Mouse (Mus musculus): ENCODE results near the gene Unc93b1. TPM values are rescaled to one million over a fixed set of nuclear protein-coding genes. Genes with fewer than 3 reads are reported as not detected.
"Not testable (repeated sequence)": the region's sequence is repeated elsewhere in the genome, so short reads cannot be mapped to it uniquely, and the experiment has no call there.

The Unc93b1 gene
- polyA plus RNA-seq, 1 experiment from 2014 or later, result 6.9 TPM

DNA sequence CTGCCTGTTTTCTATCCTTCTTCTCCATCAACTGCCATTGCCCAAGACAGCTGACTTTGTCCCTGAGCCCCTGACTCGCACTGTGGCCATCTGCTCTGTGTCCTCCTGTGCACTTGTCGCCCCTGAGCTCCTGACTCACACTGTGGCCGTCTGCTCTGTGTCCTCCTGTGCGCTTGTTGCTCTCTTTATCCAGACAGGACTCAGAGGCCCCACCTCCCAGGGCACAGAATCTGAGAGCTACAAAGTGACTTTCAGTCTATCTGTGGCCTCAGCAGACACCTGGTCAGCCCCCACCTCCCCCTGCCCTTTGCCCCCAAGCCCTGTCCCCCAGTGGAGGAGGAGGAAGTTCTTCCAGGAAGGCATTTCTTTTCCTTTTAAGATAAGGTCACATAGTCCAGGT is 20.8 kb downstream of the Unc93b1 start:
- H3K36me3 ChIP-seq, result no peaks in the 10 kb centered on the region
- H3K9me3 ChIP-seq, result no peaks in the 10 kb centered on the region
- no peak for ATAC-seq (replicated peaks)
- 65% methylated on average over 4 of the region's 4 CpGs for WGBS
- no peak overlapping the region for H3K9ac ChIP-seq (replicated peaks)
- H3K27me3 ChIP-seq, result no peaks in the 10 kb centered on the region
- H3K4me1 ChIP-seq, result no peaks in the 10 kb centered on the region; the same call in 1 of the 2 replicates
- H3K4me2 ChIP-seq (replicated peaks), result no peak overlapping the region
- no peak overlapping the region for H3K27ac ChIP-seq (replicated peaks)
- no peak overlapping the region for H3K4me3 ChIP-seq

DNA sequence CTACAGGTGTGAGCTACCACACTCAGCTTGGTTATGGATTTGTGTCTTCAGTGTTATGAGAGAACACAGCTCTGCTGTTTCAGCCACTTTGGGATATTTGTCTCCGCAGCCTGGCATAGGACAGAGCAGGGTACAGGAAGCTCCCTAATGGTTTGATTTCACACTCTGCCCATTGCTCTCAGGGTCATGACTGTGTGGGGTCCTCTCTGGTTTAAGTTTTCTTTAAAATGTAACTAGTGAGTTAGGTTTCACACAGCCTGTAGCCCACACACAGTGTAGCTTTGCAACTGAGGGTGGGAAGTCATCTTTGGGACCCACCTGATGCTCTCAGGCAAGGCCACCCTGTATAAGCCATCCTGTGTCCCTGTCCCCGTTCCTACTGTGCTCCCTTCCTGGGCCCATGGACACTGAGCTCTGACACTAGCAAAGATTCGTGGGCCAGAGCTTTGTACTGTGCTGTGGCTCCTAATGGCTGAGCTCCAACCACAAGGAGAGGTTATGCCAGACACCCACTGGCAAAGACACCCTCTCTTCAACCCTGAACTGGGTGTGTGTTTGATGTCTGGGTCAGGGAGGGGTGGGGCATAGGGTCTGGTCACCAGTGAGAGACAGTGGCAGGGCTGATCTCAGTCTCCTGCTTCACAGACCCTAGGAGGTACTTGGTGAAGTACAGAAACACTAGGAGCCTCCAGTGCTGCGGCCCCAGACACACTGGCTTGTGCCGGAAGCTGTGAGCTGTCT is 22.5 kb downstream of the Unc93b1 start:
- 78% methylated on average over 5 of the region's 5 CpGs for WGBS
- not testable (repeated sequence) for ATAC-seq (replicated peaks)

DNA sequence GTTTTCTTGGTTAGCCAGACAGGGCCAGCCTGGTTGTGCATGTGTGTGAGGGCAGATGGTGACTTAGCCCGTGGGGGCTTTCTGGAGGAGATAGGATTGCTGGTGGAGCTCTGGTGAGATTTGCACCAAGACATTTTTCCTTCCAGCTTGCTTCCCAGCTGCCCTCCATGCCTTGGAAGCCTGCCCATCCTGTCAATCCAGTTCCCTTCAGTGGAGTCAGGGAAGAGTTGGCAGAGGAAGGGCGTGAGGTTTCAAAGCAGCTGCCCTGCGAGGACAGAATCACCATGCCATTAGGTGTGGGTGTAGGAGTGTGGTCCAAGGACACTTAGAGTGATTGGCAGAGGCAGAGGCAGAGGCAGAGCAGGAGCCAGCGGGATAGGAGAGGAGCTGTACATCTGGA is 23.5 kb downstream of the Unc93b1 start, which contains the start of gene Aldh3b3:
TSS of gene Aldh3b3 (plus strand) at position 176 of the 400 bp plus-strand sequence.
- H3K4me3 ChIP-seq, result no peak within 1 kb of the TSS
- no peak within 1 kb of the TSS for H3K27ac ChIP-seq (replicated peaks)
- ATAC-seq (replicated peaks), result no peak
- H3K36me3 ChIP-seq, result no peaks in the 10 kb centered on the region
- no peaks in the 10 kb centered on the region for H3K9me3 ChIP-seq
- H3K4me2 ChIP-seq (replicated peaks), result no peak within 1 kb of the TSS
- no peaks in the 10 kb centered on the region for H3K27me3 ChIP-seq
- no peak within 1 kb of the TSS for H3K9ac ChIP-seq (replicated peaks)
- H3K4me1 ChIP-seq, result peaks cover 3% of the 10 kb centered on the region; the same call in 1 of the 2 replicates
- WGBS, result 48% methylated on average over 4 of the region's 4 CpGs

More for the DNA sequence above, 22.5 kb downstream of the Unc93b1 start:
- not testable (repeated sequence) for H3K4me3 ChIP-seq; H3K27me3 ChIP-seq; H3K4me1 ChIP-seq; H3K9me3 ChIP-seq; H3K27ac ChIP-seq (replicated peaks); H3K36me3 ChIP-seq; H3K9ac ChIP-seq (replicated peaks); H3K4me2 ChIP-seq (replicated peaks)

DNA sequence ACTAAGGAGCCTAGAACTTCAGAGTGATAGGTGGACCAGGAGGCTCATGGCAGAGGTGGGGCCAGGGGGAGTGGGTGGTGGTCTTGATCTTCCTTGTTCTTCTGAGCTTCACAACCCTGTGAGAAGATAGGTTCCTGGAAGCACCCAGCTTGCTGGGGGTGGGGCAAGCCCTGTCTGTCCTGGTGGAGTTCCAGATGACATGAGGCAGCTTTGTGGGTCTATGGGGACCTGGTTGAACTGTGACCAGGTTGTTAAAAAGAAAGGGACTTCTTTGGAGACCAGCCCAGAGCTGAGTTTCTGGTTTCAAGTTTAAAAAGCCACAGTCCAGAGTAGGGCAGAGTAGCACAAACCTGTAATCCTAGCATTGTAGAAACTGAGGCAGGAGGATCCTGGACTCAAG is 24.0 kb downstream of the Unc93b1 start:
- Histone ChIP-seq H3K27me3 (no peaks in the 10 kb centered on the region), H3K9me3 (no peaks in the 10 kb centered on the region), H3K27ac (replicated peaks) (no peak overlapping the region), H3K36me3 (no peaks in the 10 kb centered on the region), H3K4me2 (replicated peaks) (no peak overlapping the region), H3K4me3 (no peak overlapping the region), H3K4me1 (peaks cover 3% of the 10 kb centered on the region; the same call in 1 of the 2 replicates), H3K9ac (replicated peaks) (no peak overlapping the region)
- ATAC-seq (replicated peaks), result no peak

DNA sequence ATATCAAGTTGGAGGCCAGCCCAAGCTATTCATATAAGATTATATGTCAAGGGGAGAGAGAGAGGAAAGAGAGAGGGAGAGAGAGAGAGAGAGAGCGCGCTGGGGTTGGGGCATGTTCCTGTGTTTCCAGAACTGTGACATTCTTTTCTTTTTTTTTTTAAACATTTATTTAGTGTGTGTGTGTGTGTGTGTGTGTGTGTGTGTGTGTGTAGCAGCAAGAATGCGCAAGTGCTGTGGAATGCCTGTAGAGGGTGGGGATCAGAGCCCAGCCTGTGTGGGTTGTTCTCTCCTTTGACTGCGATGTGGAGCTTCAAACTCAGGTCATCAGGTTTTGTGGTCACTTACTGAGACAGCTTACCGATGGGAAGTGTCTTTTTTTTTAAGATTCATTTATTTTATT is 25.2 kb downstream of the Unc93b1 start:
- Histone ChIP-seq H3K9me3 (no peaks in the 10 kb centered on the region), H3K9ac (replicated peaks) (no peak overlapping the region), H3K36me3 (no peaks in the 10 kb centered on the region), H3K4me3 (no peak overlapping the region), H3K27ac (replicated peaks) (no peak overlapping the region), H3K4me1 (peaks cover 3% of the 10 kb centered on the region; the same call in 1 of the 2 replicates), H3K27me3 (no peaks in the 10 kb centered on the region), H3K4me2 (replicated peaks) (no peak overlapping the region)
- ATAC-seq (replicated peaks), result no peak
- WGBS, result 83% methylated on average over 5 of the region's 5 CpGs

DNA sequence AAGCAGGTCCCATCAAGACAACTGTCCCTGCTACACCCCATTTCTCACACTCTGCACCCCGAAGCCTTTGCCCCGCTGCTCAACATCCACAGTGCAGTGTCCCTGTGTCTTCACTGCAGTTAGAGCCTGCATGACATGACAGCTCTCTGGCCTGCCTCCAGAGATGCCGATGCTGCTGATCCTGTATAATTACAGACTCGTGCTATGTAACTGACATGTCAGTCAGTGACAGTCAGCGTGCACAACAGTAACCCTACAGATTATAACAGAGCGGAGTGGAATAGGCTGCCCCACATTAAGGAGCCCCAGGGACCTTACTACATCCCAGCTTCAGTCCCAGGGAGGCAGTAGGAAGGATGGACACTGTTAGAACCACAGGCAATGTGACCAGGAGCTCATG is 26.8 kb downstream of the Unc93b1 start:
- not testable (repeated sequence) for H3K27me3 ChIP-seq; H3K4me1 ChIP-seq; H3K36me3 ChIP-seq; H3K4me2 ChIP-seq (replicated peaks); H3K4me3 ChIP-seq; H3K27ac ChIP-seq (replicated peaks); H3K9ac ChIP-seq (replicated peaks); H3K9me3 ChIP-seq
- peak; percentile 51 for ATAC-seq (replicated peaks)
- 51% methylated on average over 6 of the region's 6 CpGs for WGBS

DNA sequence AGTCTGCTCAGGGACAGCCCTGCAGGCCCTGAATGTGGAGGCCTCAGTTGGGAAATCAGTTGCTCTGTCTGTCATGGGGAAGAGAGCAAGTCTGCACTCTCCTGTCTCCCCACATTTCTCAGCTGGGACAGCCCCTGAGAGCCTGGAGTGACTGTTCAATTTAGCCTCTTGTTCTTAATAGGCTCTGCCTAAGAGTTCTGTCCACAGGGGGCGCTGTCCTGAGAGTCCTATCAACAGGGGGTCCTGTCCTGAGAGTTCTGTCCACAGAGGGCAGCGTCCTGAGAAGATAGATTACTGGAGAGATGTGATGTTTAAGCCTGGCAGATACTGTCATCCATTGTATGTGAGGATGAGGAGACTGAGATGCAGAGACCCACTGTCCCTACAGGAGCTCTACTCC is 27.5 kb downstream of the Unc93b1 start:
- Histone ChIP-seq H3K4me3 (no peak overlapping the region), H3K4me2 (replicated peaks) (no peak overlapping the region), H3K36me3 (no peaks in the 10 kb centered on the region), H3K9ac (replicated peaks) (no peak overlapping the region), H3K4me1 (peaks cover 3% of the 10 kb centered on the region; the same call in 1 of the 2 replicates), H3K27ac (replicated peaks) (no peak overlapping the region), H3K27me3 (no peaks in the 10 kb centered on the region), H3K9me3 (no peaks in the 10 kb centered on the region)
- no peak for ATAC-seq (replicated peaks)
- 18% methylated on average over 2 of the region's 2 CpGs for WGBS

DNA sequence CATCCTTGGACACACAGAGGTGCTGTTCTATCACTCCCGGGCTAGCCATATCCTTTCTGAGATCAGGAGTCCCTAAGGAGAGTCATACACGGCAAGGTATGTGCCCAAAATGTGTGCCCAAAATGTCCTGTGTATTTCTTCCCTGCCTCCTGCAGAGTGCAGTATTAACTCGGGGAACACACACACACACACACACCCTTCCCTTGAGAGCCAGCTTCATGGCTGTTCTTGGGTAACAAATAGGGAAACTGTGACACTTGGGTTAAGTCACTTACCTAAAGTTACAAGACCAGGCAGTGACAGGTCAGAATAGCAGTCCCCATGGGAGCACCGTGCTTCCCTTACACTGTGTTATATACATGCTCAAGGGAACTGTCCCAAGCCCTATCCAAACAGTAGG is 29.0 kb downstream of the Unc93b1 start:
- H3K9me3 ChIP-seq, result no peaks in the 10 kb centered on the region
- H3K27ac ChIP-seq (replicated peaks), result no peak overlapping the region
- H3K36me3 ChIP-seq, result no peaks in the 10 kb centered on the region
- H3K9ac ChIP-seq (replicated peaks), result no peak overlapping the region
- peaks cover 3% of the 10 kb centered on the region; the same call in 1 of the 2 replicates for H3K4me1 ChIP-seq
- no peak for ATAC-seq (replicated peaks)
- no peaks in the 10 kb centered on the region for H3K27me3 ChIP-seq
- 82% methylated on average over 4 of the region's 4 CpGs for WGBS
- H3K4me3 ChIP-seq, result no peak overlapping the region
- no peak overlapping the region for H3K4me2 ChIP-seq (replicated peaks)

DNA sequence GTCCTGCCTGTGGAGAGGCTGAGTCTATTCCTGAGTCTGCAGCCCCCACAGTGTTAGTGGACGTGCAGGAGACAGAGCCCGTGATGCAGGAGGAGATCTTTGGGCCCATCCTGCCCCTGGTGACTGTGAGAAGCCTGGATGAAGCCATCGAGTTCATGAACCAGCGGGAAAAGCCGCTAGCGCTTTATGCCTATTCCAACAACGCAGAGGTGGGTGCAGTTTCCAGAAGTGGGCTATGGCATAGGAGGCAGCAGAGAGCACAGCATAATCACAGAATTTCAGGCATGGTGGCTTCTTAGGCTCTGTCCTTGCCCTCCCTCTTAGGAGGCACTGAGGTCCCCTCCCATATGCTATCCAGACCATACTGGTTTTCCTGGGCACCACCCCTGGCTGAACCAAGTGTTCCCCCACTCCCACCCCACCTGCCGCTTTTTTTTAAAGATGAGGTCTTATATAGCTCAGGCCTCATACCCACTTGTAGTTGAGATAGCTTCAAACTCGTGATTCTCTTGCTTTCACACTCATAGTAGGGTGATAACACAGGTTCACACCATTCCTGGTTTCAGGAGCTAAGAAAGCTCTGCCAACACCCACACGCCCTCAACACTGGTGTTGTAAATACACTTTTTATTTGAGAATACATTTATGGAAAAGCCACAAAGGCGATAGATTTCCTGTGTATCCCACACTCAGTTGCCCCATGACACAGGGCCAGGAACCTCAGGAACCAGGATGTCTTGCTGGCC is 31.5 kb downstream of the Unc93b1 start:
- no peaks in the 10 kb centered on the region for H3K27me3 ChIP-seq
- ATAC-seq (replicated peaks), result no peak
- H3K9ac ChIP-seq (replicated peaks), result no peak overlapping the region
- no peaks in the 10 kb centered on the region for H3K36me3 ChIP-seq
- H3K4me3 ChIP-seq, result no peak overlapping the region
- H3K4me2 ChIP-seq (replicated peaks), result no peak overlapping the region
- 66% methylated on average over 11 of the region's 11 CpGs for WGBS
- peaks cover 2% of the 10 kb centered on the region; the same call in 1 of the 2 replicates for H3K4me1 ChIP-seq
- H3K27ac ChIP-seq (replicated peaks), result no peak overlapping the region
- H3K9me3 ChIP-seq, result no peaks in the 10 kb centered on the region

DNA sequence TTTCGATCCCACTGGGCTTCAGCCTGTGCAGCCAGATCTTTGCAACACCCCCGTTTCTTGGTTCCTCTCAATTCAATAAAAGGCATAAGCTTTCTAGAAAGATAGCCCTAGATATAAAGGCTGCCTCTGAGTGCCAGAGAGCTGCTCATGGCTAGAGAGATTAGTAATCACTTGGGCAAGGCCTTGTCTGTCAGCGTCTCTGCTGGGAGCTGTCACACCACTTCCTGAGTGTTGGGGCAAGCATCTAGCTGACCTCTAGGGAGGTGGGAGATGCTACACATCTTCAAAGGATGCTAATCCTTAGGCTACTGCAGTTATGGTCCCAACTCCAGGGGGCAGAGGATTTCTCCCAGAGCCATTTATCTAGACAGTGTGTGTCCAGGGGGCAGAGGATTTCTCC is 32.3 kb downstream of the Unc93b1 start:
- H3K9ac ChIP-seq (replicated peaks), result no peak overlapping the region
- H3K27me3 ChIP-seq, result no peaks in the 10 kb centered on the region
- no peaks in the 10 kb centered on the region for H3K36me3 ChIP-seq
- WGBS, result 72% methylated on average over 3 of the region's 3 CpGs
- no peak for ATAC-seq (replicated peaks)
- no peak overlapping the region for H3K27ac ChIP-seq (replicated peaks)
- no peak overlapping the region for H3K4me2 ChIP-seq (replicated peaks)
- no peak overlapping the region for H3K4me3 ChIP-seq
- H3K9me3 ChIP-seq, result no peaks in the 10 kb centered on the region
- H3K4me1 ChIP-seq, result no peaks in the 10 kb centered on the region

DNA sequence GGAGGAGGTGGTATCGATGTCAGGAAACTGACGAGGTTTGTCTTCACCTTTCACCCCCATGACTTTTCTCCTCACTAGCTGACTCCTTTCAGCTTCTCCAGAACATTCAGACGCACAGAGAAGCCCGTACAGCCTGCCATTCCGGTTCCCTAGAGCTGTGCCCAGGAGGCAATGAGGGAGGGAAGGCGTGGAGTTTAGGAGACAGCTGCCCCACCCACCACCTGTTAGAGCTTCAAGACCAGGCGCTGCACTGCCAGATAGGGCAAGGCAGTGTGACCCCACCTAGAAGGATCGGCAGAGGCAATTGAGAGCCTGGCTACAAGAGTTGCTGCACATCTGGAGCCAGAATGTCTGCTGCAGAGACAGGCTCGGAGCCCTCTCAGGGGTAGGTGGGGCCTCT is 37.2 kb downstream of the Unc93b1 start, which contains the start of gene Aldh3b2:
TSS of gene Aldh3b2 (plus strand) at position 100 of the 400 bp plus-strand sequence.
- H3K9ac ChIP-seq (replicated peaks), result no peak within 1 kb of the TSS
- H3K36me3 ChIP-seq, result no peaks in the 10 kb centered on the region
- WGBS, result 58% methylated on average over 9 of the region's 9 CpGs
- no peaks in the 10 kb centered on the region for H3K27me3 ChIP-seq
- ATAC-seq (replicated peaks), result no peak
- no peaks in the 10 kb centered on the region for H3K4me1 ChIP-seq
- no peaks in the 10 kb centered on the region for H3K9me3 ChIP-seq
- H3K27ac ChIP-seq (replicated peaks), result no peak within 1 kb of the TSS
- no peak within 1 kb of the TSS for H3K4me3 ChIP-seq
- no peak within 1 kb of the TSS for H3K4me2 ChIP-seq (replicated peaks)

DNA sequence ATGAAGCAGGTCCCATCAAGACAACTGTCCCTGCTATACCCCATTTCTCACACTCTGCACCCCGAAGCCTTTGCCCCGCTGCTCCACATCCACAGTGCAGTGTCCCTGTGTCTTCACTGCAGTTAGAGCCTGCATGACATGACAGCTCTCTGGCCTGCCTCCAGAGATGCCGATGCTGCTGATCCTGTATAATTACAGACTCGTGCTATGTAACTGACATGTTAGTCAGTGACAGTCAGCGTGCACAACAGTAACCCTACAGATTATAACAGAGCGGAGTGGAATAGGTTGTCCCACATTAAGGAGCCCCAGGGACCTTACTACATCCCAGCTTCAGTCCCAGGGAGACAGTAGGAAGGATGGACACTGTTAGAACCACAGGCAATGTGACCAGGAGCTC is 39.6 kb downstream of the Unc93b1 start:
- H3K9me3 ChIP-seq; H3K4me1 ChIP-seq; H3K9ac ChIP-seq (replicated peaks); H3K36me3 ChIP-seq; H3K4me2 ChIP-seq (replicated peaks); H3K27me3 ChIP-seq; H3K4me3 ChIP-seq: not testable (repeated sequence)
- 63% methylated on average over 6 of the region's 6 CpGs for WGBS
- 0 out of 2 replicates have a peak overlapping the region, but pooled peaks have one; percentile 19 for H3K27ac ChIP-seq (replicated peaks)
- ATAC-seq (replicated peaks), result peak; percentile 41; the same call in 1 of the 2 replicates
